Mouse (Mus musculus) hindbrain, embryonic 13.5 days (tissue): ENCODE measurements at regions not wholly inside any gene's neighbourhood (a gene's known extent, or its start where the extent isn't known, plus 50 kb on each side); places are given as distances from the start of the nearest gene placed in this dataset.

Experiments
- ATAC-seq: fragments of 200-750 bp; cut with Nextera tagmentation; 2 replicates; pipeline ENCODE4 v1.8.0; 2017; ENCODE audit warnings: moderate TSS enrichment; ENCODE audit not compliant: low FRiP score
- H3K27ac ChIP-seq: fragments of 300-500 bp; sonication (generic); 2 replicates; pipeline ENCODE4 v1.5.1; 2015; ENCODE audit warnings: inconsistent platforms, mild to moderate bottlenecking, moderate library complexity
- H3K27me3 ChIP-seq: fragments of 300-500 bp; sonication (generic); 2 replicates; pipeline ENCODE4 v1.6.1; 2015; ENCODE audit warnings: mild to moderate bottlenecking, inconsistent platforms
- H3K36me3 ChIP-seq: fragments of 300-500 bp; sonication (generic); 2 replicates; pipeline ENCODE4 v1.6.1; 2015; ENCODE audit warnings: mild to moderate bottlenecking, inconsistent platforms
- H3K4me1 ChIP-seq: fragments of 300-500 bp; sonication (generic); replicated peaks from 2 replicates; pipeline ENCODE4 v1.6.1; 2015; ENCODE audit warnings: inconsistent platforms
- H3K4me2 ChIP-seq: fragments of 300-500 bp; sonication (generic); 2 replicates; pipeline ENCODE4 v1.6.1; 2015; ENCODE audit warnings: inconsistent platforms, mild to moderate bottlenecking, moderate library complexity
- H3K4me3 ChIP-seq: fragments of 300-500 bp; sonication (generic); 2 replicates; pipeline ENCODE4 v1.5.1; 2015; ENCODE audit warnings: mild to moderate bottlenecking, inconsistent platforms
- H3K9ac ChIP-seq: fragments of 300-500 bp; sonication (generic); 2 replicates; pipeline ENCODE4 v1.6.1; 2015; ENCODE audit warnings: mild to moderate bottlenecking, inconsistent platforms
- H3K9me3 ChIP-seq: fragments of 300-500 bp; sonication (generic); 2 replicates; pipeline ENCODE4 v1.6.1; 2016; ENCODE audit warnings: inconsistent platforms
- WGBS: fragments of 180-500 bp; shearing (Covaris S2); methylation state at CpG from one replicate; pipeline ENCODE4 v1.1.7; 2015; 5-methylcytosine and 5-hydroxymethylcytosine counted together

GRCm38 (mm10) chr2:57847707-57848106, 150.0 kb upstream of the Galnt5 start:
- H3K27ac ChIP-seq: no peak overlapping the region
- H3K9me3 ChIP-seq: no peaks in the 10 kb centered on the region
- WGBS: 28% methylated on average over 4 of the region's 4 CpGs
- no peak overlapping the region for H3K4me2 ChIP-seq
- no peaks in the 10 kb centered on the region for H3K27me3 ChIP-seq
- no peak for ATAC-seq
- no peaks in the 10 kb centered on the region for H3K36me3 ChIP-seq
- H3K9ac ChIP-seq: no peak overlapping the region
- peaks cover 18% of the 10 kb centered on the region for H3K4me1 ChIP-seq
- H3K4me3 ChIP-seq: no peak overlapping the region

GRCm38 (mm10) chr2:57849338-57850057, 148.2 kb upstream of the Galnt5 start:
- no peaks in the 10 kb centered on the region for H3K9me3 ChIP-seq
- H3K4me3 ChIP-seq: no peak overlapping the region
- peaks cover 18% of the 10 kb centered on the region for H3K4me1 ChIP-seq
- WGBS: 45% methylated on average over 4 of the region's 4 CpGs
- H3K4me2 ChIP-seq: no peak overlapping the region
- no peak overlapping the region for H3K27ac ChIP-seq
- no peak overlapping the region for H3K9ac ChIP-seq
- 0 out of 2 replicates have a peak, but pooled peaks have one; percentile 32 for ATAC-seq
- H3K36me3 ChIP-seq: no peaks in the 10 kb centered on the region
- H3K27me3 ChIP-seq: no peaks in the 10 kb centered on the region

DNA sequence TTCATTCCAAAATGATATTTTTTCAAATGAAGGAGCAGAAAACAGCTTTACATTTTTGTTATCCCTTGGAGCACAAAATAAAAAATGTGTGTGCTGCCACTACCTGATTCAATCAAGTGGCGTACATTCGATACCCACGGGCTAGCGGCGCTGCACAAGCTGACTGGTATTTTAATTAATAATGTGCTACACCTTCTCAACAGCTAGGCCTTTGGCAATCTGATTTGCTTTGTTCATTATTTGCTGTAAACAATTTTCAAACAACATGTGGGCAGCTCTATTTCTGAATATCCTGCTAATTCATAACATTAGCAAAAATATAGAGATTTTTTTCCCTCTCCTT, 147.7 kb upstream of the Galnt5 start:
- Histone ChIP-seq H3K9me3 (no peaks in the 10 kb centered on the region), H3K36me3 (no peaks in the 10 kb centered on the region), H3K4me3 (no peak overlapping the region), H3K9ac (no peak overlapping the region), H3K4me1 (peaks cover 18% of the 10 kb centered on the region), H3K27ac (no peak overlapping the region), H3K27me3 (no peaks in the 10 kb centered on the region), H3K4me2 (no peak overlapping the region)
- WGBS: 24% methylated on average over 5 of the region's 5 CpGs
- no peak for ATAC-seq

DNA sequence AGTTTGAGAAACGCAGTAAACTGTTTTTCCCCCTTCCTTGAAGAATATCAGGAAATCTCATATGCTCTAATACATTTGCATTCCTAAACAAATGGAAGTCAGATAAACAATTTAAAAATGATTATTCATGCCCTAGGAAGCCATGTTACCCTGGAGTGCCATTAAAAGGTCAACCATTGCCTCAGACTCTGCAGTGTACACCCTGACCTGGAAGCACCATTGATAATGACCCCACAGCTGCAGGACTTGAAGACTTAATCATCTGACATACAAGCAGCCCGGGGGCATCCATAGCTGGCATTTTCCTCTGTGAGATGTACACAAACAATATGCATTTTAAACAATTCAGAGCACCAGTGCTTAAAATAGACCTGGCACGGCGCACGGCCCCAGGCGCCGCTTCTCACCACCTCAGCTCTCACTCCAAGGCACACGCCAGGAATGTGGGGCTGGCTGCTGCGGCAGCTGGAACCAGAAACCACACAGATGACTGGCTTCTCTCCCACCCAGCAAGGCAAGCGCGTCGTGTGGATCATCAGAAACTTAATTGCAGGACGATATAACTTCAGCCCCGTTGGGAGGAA, 141.1 kb upstream of the Galnt5 start:
- peak; percentile 36; the same call in 1 of the 2 replicates for ATAC-seq
- Histone ChIP-seq H3K9ac (no peak overlapping the region), H3K4me2 (no peak overlapping the region), H3K4me1 (peaks cover 7% of the 10 kb centered on the region; the same call in 1 of the 2 replicates), H3K36me3 (no peaks in the 10 kb centered on the region), H3K9me3 (no peaks in the 10 kb centered on the region), H3K27ac (no peak overlapping the region), H3K27me3 (no peaks in the 10 kb centered on the region), H3K4me3 (no peak overlapping the region)
- WGBS: 62% methylated on average over 14 of the region's 14 CpGs

DNA sequence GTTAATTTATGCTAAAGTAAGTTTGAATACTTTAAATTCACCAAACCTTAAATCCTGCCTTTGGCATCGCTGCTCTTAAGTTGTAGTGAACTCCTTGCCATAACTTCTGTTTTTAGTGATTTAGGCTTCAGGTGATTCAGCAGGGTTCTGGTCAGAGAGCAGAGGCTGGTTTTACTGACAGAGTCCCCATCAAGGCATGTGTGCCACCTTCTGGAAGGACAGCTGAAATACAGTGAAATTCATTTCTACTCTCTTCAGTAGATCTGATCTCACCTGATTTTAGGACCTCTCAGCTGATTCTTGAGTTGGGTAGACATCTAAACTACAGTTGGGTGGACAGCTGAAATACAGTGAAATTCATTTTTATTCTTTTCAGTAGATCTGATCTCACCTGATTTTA, 132.4 kb upstream of the Galnt5 start:
- no peaks in the 10 kb centered on the region for H3K36me3 ChIP-seq
- H3K4me3 ChIP-seq: no peak overlapping the region
- H3K27me3 ChIP-seq: no peaks in the 10 kb centered on the region
- no peak overlapping the region for H3K27ac ChIP-seq
- ATAC-seq: no peak
- no peak overlapping the region for H3K4me2 ChIP-seq
- no peaks in the 10 kb centered on the region for H3K9me3 ChIP-seq
- no peak overlapping the region for H3K9ac ChIP-seq
- 60% methylated on average over 1 of the region's 1 CpGs for WGBS
- H3K4me1 ChIP-seq: no peaks in the 10 kb centered on the region

- 78% methylated on average over 2 of the region's 2 CpGs for WGBS
- Histone ChIP-seq H3K4me1 (no peaks in the 10 kb centered on the region), H3K27me3 (no peaks in the 10 kb centered on the region)
These were observed 129.6 kb upstream of the Galnt5 start for GRCm38 (mm10) chr2:57868046-57868445.

GRCm38 (mm10) chr2:57900168-57900567, 97.5 kb upstream of the Galnt5 start:
- Histone ChIP-seq H3K4me2 (no peak overlapping the region), H3K9ac (no peak overlapping the region), H3K27me3 (no peaks in the 10 kb centered on the region), H3K36me3 (no peaks in the 10 kb centered on the region), H3K27ac (no peak overlapping the region), H3K4me3 (no peak overlapping the region), H3K4me1 (no peaks in the 10 kb centered on the region), H3K9me3 (no peaks in the 10 kb centered on the region)
- ATAC-seq: no peak
- WGBS: 92% methylated on average over 7 of the region's 7 CpGs

More at GRCm38 (mm10) chr2:57868046-57868445, 129.6 kb upstream of the Galnt5 start:
- no peak overlapping the region for H3K4me2 ChIP-seq
- H3K36me3 ChIP-seq: no peaks in the 10 kb centered on the region
- ATAC-seq: no peak
- no peak overlapping the region for H3K27ac ChIP-seq
- no peak overlapping the region for H3K4me3 ChIP-seq
- no peaks in the 10 kb centered on the region for H3K9me3 ChIP-seq
- H3K9ac ChIP-seq: no peak overlapping the region

- WGBS: 77% methylated on average over 9 of the region's 9 CpGs
- no peak for ATAC-seq
- no peak overlapping the region for H3K4me3 ChIP-seq
- H3K4me2 ChIP-seq: no peak overlapping the region
- H3K36me3 ChIP-seq: no peaks in the 10 kb centered on the region
- no peaks in the 10 kb centered on the region for H3K27me3 ChIP-seq
- no peaks in the 10 kb centered on the region for H3K9me3 ChIP-seq
- H3K27ac ChIP-seq: no peak overlapping the region
- no peak overlapping the region for H3K9ac ChIP-seq
- H3K4me1 ChIP-seq: no peaks in the 10 kb centered on the region
These were observed 97.0 kb upstream of the Galnt5 start for GRCm38 (mm10) chr2:57900580-57901247.

GRCm38 (mm10) chr2:57905184-57905583, 92.5 kb upstream of the Galnt5 start:
- Histone ChIP-seq H3K9ac (no peak overlapping the region), H3K4me1 (no peaks in the 10 kb centered on the region), H3K27me3 (no peaks in the 10 kb centered on the region), H3K9me3 (no peaks in the 10 kb centered on the region), H3K36me3 (no peaks in the 10 kb centered on the region), H3K27ac (no peak overlapping the region), H3K4me3 (no peak overlapping the region), H3K4me2 (no peak overlapping the region)
- 98% methylated on average over 2 of the region's 2 CpGs for WGBS
- ATAC-seq: no peak

GRCm38 (mm10) chr2:57906939-57907338, 90.7 kb upstream of the Galnt5 start:
- Histone ChIP-seq H3K9me3 (no peaks in the 10 kb centered on the region), H3K27me3 (no peaks in the 10 kb centered on the region), H3K27ac (no peak overlapping the region), H3K36me3 (no peaks in the 10 kb centered on the region), H3K4me2 (no peak overlapping the region), H3K9ac (no peak overlapping the region), H3K4me1 (no peaks in the 10 kb centered on the region), H3K4me3 (no peak overlapping the region)
- WGBS: 88% methylated on average over 5 of the region's 5 CpGs
- no peak for ATAC-seq

- H3K4me1 ChIP-seq: no peaks in the 10 kb centered on the region
- H3K4me3 ChIP-seq: no peak overlapping the region
- H3K9me3 ChIP-seq: no peaks in the 10 kb centered on the region
- no peak overlapping the region for H3K4me2 ChIP-seq
- ATAC-seq: no peak
- no peak overlapping the region for H3K27ac ChIP-seq
- H3K36me3 ChIP-seq: no peaks in the 10 kb centered on the region
- WGBS: 86% methylated on average over 4 of the region's 4 CpGs
- H3K9ac ChIP-seq: no peak overlapping the region
- no peaks in the 10 kb centered on the region for H3K27me3 ChIP-seq
These were observed 88.0 kb upstream of the Galnt5 start for GRCm38 (mm10) chr2:57909706-57910105.

DNA sequence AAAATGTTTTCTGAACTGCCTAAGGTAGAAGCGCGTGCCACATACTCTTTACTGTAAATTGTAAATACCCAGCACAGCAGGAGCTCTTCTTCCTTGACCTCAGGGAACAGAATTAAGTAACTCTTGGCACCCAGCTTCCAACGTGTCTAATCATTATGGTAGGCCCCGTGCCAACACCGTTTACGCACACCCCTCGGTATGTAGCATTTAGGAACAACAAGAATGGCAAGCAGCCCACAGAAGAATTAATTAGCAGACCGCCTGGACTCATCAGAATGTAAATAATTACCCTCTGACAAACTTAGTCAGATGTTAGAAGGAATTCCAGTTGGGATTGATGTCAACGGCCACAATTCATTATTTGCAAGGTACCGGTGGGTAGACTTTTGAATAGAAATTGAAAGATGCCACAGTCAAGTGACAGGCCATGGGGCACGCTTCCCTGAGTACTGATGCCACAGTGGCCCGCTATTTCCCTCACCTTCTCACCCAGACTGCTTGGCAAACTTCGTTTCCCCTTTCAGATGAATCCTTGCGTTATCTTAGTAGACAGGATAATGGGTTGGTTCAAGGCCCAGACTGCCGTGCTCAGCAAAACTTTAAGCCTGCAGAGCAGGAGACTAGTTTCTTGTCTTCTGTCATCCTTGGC, 81.2 kb upstream of the Galnt5 start:
- ATAC-seq: 0 out of 2 replicates have a peak, but pooled peaks have one; percentile 59

More for the DNA sequence above, 81.2 kb upstream of the Galnt5 start:
- Histone ChIP-seq H3K4me3 (no peak overlapping the region), H3K9me3 (no peaks in the 10 kb centered on the region), H3K36me3 (no peaks in the 10 kb centered on the region), H3K27ac (no peak overlapping the region), H3K4me2 (no peak overlapping the region), H3K4me1 (no peaks in the 10 kb centered on the region), H3K9ac (no peak overlapping the region), H3K27me3 (no peaks in the 10 kb centered on the region)
- WGBS: 57% methylated on average over 15 of the region's 15 CpGs
